Mouse (Mus musculus): Measurements from ENCODE around the gene Wdr24. TPM values are rescaled to one million over a fixed set of nuclear protein-coding genes. Genes with fewer than 3 reads are reported as not detected.

The Wdr24 gene
- total RNA-seq, 1 experiment from 2014 or later = 15.6 TPM

DNA sequence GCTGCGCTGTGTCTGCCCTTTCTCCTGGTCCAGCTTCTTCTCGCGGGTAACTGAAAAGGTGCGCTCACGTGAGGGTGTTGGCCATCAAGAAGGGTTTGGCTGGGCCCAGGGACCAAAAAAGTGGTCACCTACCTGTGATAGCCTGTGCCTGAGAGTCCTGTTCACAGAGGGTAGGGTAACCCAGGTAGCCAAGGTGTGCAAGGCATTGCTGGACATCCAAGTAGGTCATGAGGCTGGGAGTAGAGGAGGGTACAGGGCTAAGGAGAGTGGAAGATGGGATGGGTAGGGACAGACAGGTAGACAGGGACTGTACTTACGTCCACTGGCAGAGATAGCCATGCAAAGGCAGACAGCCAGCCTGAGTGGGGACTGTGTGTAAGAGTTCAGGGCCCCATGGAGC is 17.1 kb downstream of the Wdr24 start:
- ATAC-seq (replicated peaks; ENCODE audit: insufficient number of reproducible peaks, low FRiP score, low TSS enrichment, poor library complexity, severe bottlenecking) = no peak

- ATAC-seq (replicated peaks; ENCODE audit: insufficient number of reproducible peaks, low FRiP score, low TSS enrichment, poor library complexity, severe bottlenecking) = no peak
These were observed 17.9 kb downstream of the Wdr24 start, which contains the start of gene Gm20683 for GRCm38 (mm10) chr17:25841117-25841880. Gm20683 (minus strand) TSS chr17:25841763.

DNA sequence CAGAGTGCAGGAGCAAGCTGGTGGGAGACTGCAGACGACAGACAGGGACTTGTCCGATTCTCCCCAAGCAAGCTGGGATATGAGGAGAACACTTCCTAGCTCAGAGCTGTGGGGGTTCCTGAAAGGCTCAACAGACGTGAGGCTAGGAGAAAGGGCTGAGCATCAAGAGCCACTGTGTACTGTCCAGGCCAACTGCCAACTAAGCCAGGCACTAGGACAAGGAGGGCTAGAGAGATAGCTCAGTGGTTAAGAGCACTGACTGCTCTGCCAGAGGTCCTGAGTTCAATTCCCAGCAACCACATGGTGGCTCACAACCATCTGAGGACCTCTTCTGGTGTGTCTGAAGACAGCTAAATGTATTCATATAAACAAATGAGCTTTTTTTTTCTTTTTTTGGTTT is 19.1 kb downstream of the Wdr24 start:
- ATAC-seq (replicated peaks; ENCODE audit: insufficient number of reproducible peaks, low FRiP score, low TSS enrichment, poor library complexity, severe bottlenecking) = no peak

DNA sequence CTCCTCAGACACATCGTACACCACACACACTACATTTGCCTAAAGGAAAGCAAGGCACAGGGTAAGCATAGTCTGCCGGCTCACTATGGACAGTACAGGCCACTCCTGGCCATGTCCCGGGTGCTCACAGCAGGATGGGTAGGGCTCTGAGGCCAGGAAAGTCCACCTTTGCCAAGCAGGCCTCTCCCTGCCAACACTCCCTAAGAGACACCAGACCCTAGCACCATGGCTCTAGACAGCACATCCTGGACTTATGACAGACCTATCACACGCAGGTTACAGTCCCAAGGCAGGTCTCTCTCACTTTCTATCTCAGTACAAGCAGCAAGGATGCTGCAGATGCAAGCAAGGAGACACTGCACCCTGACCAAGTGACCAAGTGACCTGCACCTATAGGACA is 19.7 kb downstream of the Wdr24 start:
- no peak for ATAC-seq (replicated peaks; ENCODE audit: insufficient number of reproducible peaks, low FRiP score, low TSS enrichment, poor library complexity, severe bottlenecking)

DNA sequence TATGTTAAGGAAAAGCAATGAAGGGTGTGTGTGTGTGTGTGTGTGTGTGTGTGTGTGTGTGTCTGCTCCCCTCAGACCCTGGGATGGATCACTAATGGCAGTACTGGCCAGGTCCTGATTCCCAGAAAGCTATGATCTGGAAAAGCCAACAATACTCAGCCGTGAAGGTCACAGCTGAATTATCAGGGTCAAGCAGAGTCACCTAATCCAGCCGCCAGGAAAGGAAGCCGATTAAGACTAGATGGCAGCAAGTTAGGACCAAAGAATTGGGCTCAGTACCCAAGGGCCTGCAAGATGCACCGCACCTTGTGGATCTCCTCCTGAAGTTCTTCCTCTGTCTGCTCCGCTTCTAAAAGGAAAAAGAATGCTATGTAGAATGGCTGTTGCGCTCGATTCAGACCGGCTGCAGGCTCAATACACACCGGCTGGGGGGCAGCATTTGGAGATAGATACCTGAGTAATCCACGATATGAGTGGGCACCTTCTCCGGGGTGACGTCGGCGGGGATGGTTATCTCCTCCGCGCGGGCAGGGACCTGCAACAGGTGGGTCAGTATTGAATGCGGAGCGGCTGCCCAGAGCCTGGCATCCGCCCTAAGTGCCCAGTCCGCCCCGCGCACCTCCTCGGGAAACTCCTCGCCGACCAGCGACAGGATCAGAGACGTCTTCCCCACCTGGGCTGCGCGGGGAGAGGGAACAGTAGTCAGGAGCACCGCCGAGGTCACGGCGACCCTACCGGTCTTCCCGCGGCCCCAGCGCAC is 20.4 kb downstream of the Wdr24 start:
- ATAC-seq (replicated peaks; ENCODE audit: insufficient number of reproducible peaks, low FRiP score, low TSS enrichment, poor library complexity, severe bottlenecking) = no peak

DNA sequence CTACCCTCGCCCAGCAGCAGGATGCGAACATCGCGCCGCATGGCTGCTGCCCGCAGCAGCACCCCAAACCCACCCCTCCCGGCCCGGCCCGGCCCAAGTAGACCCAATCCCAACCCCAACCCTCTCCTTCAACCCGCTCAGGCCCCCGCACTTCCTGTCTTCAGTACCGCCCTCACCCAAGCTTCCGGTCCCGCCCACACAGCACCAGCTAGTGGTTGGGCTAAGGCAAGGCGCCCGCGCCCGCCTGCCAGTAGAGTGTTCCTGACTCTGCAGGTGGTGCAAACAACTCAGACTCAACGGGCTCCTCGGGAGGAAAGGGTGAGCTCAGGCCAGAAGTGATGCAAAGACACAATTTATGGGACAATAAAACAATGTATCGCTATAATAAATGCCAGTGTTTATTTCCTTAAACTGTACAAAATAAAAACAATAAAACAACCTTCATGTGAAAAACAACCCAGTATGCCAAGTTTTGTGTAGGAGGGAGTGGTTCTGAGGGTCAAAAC is 21.0 kb downstream of the Wdr24 start, which contains the start of gene Rhot2:
Gene Rhot2 (minus strand): TSS at position 456 of the 506 bp plus-strand sequence.
- ATAC-seq (replicated peaks; ENCODE audit: insufficient number of reproducible peaks, low FRiP score, low TSS enrichment, poor library complexity, severe bottlenecking) = peak; percentile 88

GRCm38 (mm10) chr17:25860229-25860628 is 36.8 kb downstream of the Wdr24 start:
- ATAC-seq (replicated peaks; ENCODE audit: insufficient number of reproducible peaks, low FRiP score, low TSS enrichment, poor library complexity, severe bottlenecking) = no peak

DNA sequence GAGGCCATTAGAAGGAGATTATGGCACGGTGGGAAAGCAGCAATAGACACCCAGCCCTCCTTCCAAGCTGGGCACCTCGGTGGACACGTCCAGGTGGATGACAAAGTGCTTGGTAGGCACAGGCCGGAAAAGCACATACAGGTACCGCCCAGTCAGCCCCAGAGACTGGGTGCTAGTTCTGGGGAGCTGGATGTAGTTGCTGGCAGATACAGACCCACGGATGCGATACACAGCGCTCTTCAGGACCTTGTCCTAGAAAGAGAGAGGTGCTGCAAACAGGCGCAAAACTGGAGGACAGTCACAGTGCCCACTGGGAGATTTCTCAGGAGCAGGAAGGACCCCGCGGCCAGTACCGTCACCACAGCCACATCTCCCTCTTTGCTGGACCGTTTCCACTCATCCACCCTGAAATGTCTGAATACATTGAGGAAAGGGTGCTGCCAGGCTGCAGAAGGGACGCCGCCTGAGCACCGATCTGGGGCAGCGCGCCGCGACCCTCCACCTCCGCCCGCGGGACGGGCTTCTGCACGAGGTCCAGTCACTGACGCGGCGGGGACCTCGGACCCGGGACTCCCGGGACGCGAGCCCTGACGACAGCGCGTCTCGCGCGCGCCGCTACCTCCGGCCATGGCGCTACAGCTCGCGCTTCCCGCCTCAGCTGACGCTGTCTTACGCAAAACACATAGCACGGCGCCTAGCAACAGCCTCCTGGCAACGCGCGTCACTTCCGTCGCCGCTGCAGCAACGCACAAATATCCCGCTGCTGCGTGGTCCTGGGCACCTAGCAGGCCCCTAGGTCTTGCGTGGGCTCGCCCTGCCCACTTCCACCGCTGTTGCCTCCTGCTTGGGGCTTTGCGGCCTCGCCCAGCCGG is 37.6 kb downstream of the Wdr24 start, which contains the start of gene Wdr90:
Gene Wdr90 (minus strand): TSS at position 670 of the 872 bp plus-strand sequence.
- peak; percentile 93 for ATAC-seq (replicated peaks; ENCODE audit: insufficient number of reproducible peaks, low FRiP score, low TSS enrichment, poor library complexity, severe bottlenecking)

GRCm38 (mm10) chr17:25861704-25862612 is 38.5 kb downstream of the Wdr24 start:
- ATAC-seq (replicated peaks; ENCODE audit: insufficient number of reproducible peaks, low FRiP score, low TSS enrichment, poor library complexity, severe bottlenecking) = no peak

- no peak for ATAC-seq (replicated peaks; ENCODE audit: insufficient number of reproducible peaks, low FRiP score, low TSS enrichment, poor library complexity, severe bottlenecking)
These were observed 40.3 kb downstream of the Wdr24 start for GRCm38 (mm10) chr17:25863681-25864080.

DNA sequence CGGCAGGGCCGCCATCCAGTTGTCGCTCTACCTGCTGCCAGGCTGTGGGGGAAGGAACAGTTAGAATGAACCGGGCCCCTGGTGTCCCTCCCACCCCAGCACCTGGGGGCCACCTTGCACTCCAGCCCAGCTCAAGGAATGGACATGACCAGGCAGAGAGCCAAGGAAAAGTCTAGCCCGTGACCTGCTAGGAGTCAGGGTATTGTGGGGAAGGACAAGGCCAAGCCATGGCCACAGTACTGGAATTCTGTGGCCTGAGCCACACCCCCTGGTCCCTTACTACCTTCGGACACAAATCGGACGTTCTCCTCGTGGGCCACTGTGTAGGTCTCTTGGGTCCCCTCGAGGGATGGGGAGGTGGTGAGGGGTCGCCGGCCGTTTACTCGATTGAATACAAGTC is 40.9 kb downstream of the Wdr24 start:
- no peak for ATAC-seq (replicated peaks; ENCODE audit: insufficient number of reproducible peaks, low FRiP score, low TSS enrichment, poor library complexity, severe bottlenecking)

- ATAC-seq (replicated peaks; ENCODE audit: insufficient number of reproducible peaks, low FRiP score, low TSS enrichment, poor library complexity, severe bottlenecking) = no peak
These were observed 41.9 kb downstream of the Wdr24 start for GRCm38 (mm10) chr17:25865288-25865687.

DNA sequence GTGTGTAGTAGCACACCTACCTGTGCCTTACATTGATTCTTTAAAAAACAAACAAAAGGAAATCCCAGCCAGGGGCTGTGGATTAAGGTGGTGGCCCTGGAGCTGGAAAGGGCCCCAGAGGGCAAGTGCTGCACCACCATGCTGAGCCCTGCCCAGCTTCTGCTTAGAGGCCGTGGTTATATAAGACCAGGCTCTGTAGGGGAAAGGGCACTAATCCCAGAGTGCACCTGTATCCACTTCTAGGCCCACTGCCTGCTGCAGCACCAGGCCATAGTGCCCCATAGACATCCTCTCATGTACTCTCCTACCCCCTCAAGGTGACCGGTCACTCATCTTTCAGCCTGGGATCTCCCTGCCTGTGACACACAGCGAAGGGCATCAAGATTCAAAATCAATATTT is 42.7 kb downstream of the Wdr24 start:
- no peak for ATAC-seq (replicated peaks; ENCODE audit: insufficient number of reproducible peaks, low FRiP score, low TSS enrichment, poor library complexity, severe bottlenecking)

GRCm38 (mm10) chr17:25867509-25867835 is 44.0 kb downstream of the Wdr24 start:
- ATAC-seq (replicated peaks; ENCODE audit: insufficient number of reproducible peaks, low FRiP score, low TSS enrichment, poor library complexity, severe bottlenecking) = no peak

- no peak for ATAC-seq (replicated peaks; ENCODE audit: insufficient number of reproducible peaks, low FRiP score, low TSS enrichment, poor library complexity, severe bottlenecking)
These were observed 44.6 kb downstream of the Wdr24 start for GRCm38 (mm10) chr17:25867836-25868600.

GRCm38 (mm10) chr17:25868601-25869191 is 45.3 kb downstream of the Wdr24 start, which contains the start of gene Mcrip2:
Mcrip2 (minus strand) TSS chr17:25868764.
- peak; percentile 65 for ATAC-seq (replicated peaks; ENCODE audit: insufficient number of reproducible peaks, low FRiP score, low TSS enrichment, poor library complexity, severe bottlenecking)

DNA sequence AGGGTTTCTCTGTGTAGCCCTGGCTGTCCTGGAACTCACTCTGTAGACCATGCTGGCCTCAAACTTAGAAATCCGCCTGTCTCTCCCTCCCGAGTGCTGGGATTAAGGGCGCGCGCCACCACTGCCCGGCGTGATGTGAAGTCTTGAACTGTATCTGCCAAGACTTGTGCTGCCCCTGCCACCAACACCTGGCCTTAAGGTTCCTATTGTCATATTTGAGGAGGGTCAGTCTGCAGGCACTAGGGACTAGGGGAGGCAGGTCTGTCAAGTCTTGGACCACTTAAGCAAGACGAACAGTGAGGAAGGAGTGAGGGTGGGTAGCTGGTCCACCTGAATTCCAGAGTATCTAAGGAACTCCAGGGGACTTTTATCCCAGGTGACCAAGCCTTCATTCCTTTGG is 46.1 kb downstream of the Wdr24 start:
- no peak for ATAC-seq (replicated peaks; ENCODE audit: insufficient number of reproducible peaks, low FRiP score, low TSS enrichment, poor library complexity, severe bottlenecking)
